Mouse (Mus musculus) myocyte (in vitro differentiated cells): ENCODE measurements around the gene Gm960. TPM values are rescaled to one million over a fixed set of nuclear protein-coding genes. Genes with fewer than 3 reads are reported as not detected.
"Not testable (repeated sequence)": the region's sequence is repeated elsewhere in the genome, so short reads cannot be mapped to it uniquely, and the experiment has no call there.

Experiments
- H3K27me3 ChIP-seq: one replicate; pipeline ENCODE4 v1.6.1; 2011; ENCODE audit not compliant: control insufficient read depth, insufficient read depth, insufficient read length
- H3K36me3 ChIP-seq: one replicate; pipeline ENCODE4 v1.6.1; 2011; ENCODE audit not compliant: control insufficient read depth, insufficient read depth
- H3K4me2 ChIP-seq: one replicate; pipeline ENCODE4 v1.6.1; 2011; ENCODE audit warnings: low read depth, control low read depth
- H3K4me3 ChIP-seq: one replicate; pipeline ENCODE4 v1.5.1; 2011; ENCODE audit warnings: mild to moderate bottlenecking, control low read depth, moderate library complexity
- H3K79me2 ChIP-seq: one replicate; pipeline ENCODE4 v1.6.1; 2011; ENCODE audit not compliant: control insufficient read depth, insufficient read depth
- H3ac ChIP-seq: one replicate; pipeline ENCODE4 v1.6.1; 2011; ENCODE audit not compliant: control insufficient read depth, insufficient read length
- CEBPB ChIP-seq: IDR thresholded peaks from 2 replicates; pipeline ENCODE4 v1.6.1; 2011; ENCODE audit warnings: mild to moderate bottlenecking, moderate library complexity; ENCODE audit not compliant: poor library complexity, insufficient read depth, severe bottlenecking
- E2F4 ChIP-seq: IDR thresholded peaks from one replicate; pipeline ENCODE4 v1.6.1; 2011; ENCODE audit warnings: mild to moderate bottlenecking, control low read depth, moderate library complexity; ENCODE audit not compliant: insufficient read depth
- MAX ChIP-seq: IDR thresholded peaks from one replicate; pipeline ENCODE4 v1.6.1; 2011; ENCODE audit warnings: low read depth, mild to moderate bottlenecking, control low read depth
- MYOD1 ChIP-seq, 3 experiments: IDR thresholded peaks; one replicate each; pipeline ENCODE4 v1.6.1; 2011; ENCODE audit warnings: control low read depth in 2 of 3, low read depth in 2 of 3, mild to moderate bottlenecking in 2 of 3, moderate library complexity in 1 of 3; ENCODE audit not compliant: insufficient read length in 2 of 3, control insufficient read depth in 1 of 3
- MYOG ChIP-seq, 3 experiments: IDR thresholded peaks; one replicate each; pipeline ENCODE4 v1.6.1; 2011; ENCODE audit warnings: control low read depth in 2 of 3, low read depth in 2 of 3, mild to moderate bottlenecking in 2 of 3; ENCODE audit not compliant: insufficient read length in 2 of 3, control insufficient read depth in 1 of 3, insufficient read depth in 1 of 3
- POLR2A ChIP-seq: IDR thresholded peaks from one replicate; pipeline ENCODE4 v1.6.1; 2011; ENCODE audit warnings: low read depth, mild to moderate bottlenecking, control low read depth, moderate library complexity; ENCODE audit not compliant: insufficient read length
- POLR2AphosphoS2 ChIP-seq: IDR thresholded peaks from one replicate; pipeline ENCODE4 v1.6.1; 2011; ENCODE audit warnings: low read depth, control low read depth; ENCODE audit not compliant: insufficient read length
- REST ChIP-seq: IDR thresholded peaks from one replicate; pipeline ENCODE4 v1.6.1; 2011; ENCODE audit warnings: mild to moderate bottlenecking, control low read depth, moderate library complexity; ENCODE audit not compliant: insufficient read depth, insufficient read length
- SRF ChIP-seq: IDR thresholded peaks from one replicate; pipeline ENCODE4 v1.6.1; 2011; ENCODE audit warnings: low read depth; ENCODE audit not compliant: control insufficient read depth, insufficient read length
- TCF12 ChIP-seq: IDR thresholded peaks from one replicate; pipeline ENCODE4 v1.6.1; 2011; ENCODE audit warnings: mild to moderate bottlenecking, control low read depth; ENCODE audit not compliant: poor library complexity, insufficient read depth, severe bottlenecking
- TCF3 ChIP-seq: IDR thresholded peaks from one replicate; pipeline ENCODE4 v1.6.1; 2011; ENCODE audit warnings: low read depth, control low read depth; ENCODE audit not compliant: insufficient read length
- USF1 ChIP-seq: IDR thresholded peaks from one replicate; pipeline ENCODE4 v1.6.1; 2011; ENCODE audit warnings: low read depth, mild to moderate bottlenecking, control low read depth, moderate library complexity
- polyA plus RNA-seq: library from polyadenylated mRNA; unstranded; fragments of >200 nt; fragmentation: generic; extraction: Trizol; gene quantifications from one replicate; pipeline ENCODE4 v1.2.1, GENCODE M21; 2012; ENCODE audit warnings: missing spikeins

The Gm960 gene
- polyA plus RNA-seq, 1 experiment: 0.90 TPM

DNA sequence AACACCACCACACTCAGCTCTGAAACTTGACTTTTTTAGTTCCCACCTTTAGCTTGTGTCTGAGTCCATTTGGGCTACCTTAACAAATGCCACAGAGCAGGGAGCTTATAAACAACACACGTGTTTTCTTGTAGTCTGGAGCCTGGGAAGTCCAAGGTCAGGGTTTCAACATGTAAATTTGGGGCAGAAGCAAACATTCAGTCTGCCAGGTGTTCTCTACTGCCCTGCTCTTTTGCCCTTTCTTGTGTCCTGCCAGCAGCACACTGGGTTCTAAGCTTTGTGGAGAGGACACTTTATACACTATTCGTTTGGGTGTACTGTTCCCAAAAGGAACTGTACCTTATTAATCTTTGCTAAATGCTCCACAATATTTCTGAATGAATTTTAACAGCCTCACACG, 110.0 kb downstream of the Gm960 start:
- Histone ChIP-seq H3K4me3 (no peak overlapping the region), H3K27me3 (no peaks in the 10 kb centered on the region), H3K4me2 (no peak overlapping the region), H3K36me3 (no peaks in the 10 kb centered on the region), H3K79me2 (no peaks in the 10 kb centered on the region), H3ac (no peak overlapping the region)
- TF ChIP-seq TCF3 (no peak), MYOG (IDR thresholded peaks at IDR 0.05; ENCODE audit: control insufficient read depth in 1 of 3, insufficient read depth in 1 of 3, insufficient read length in 2 of 3, low read depth in 2 of 3) (no peak), POLR2AphosphoS2 (no peak), MAX (no peak), POLR2A (no peak)

DNA sequence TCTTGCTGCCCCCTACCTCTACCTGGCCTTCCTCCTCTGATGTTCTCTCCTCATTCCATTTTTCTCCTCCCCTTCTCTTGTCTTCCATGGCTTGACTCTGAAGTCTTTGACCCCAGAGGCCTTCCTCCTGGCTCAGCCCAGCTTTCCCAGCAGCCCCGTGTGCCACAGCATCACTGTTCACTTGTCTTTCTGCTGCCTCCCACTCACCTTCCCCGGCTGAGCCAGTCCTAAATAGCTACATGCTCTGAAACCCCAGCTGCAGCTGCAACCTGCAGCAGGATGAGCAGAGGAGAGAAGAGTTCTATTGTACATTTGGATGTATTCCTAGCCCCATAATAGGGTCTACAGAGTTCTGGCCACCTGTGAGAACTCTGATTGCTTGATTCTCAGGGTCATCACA, 111.0 kb downstream of the Gm960 start:
- Histone ChIP-seq H3K4me3 (no peak overlapping the region), H3K4me2 (no peak overlapping the region), H3K79me2 (no peaks in the 10 kb centered on the region), H3K27me3 (no peaks in the 10 kb centered on the region), H3ac (no peak overlapping the region), H3K36me3 (no peaks in the 10 kb centered on the region)
- TF ChIP-seq MYOD1 (IDR thresholded peaks at IDR 0.05; ENCODE audit: control insufficient read depth in 1 of 3, insufficient read length in 2 of 3, low read depth in 2 of 3): no peak
- no peak for TF ChIP-seq E2F4
- TF ChIP-seq MYOG (IDR thresholded peaks at IDR 0.05; ENCODE audit: control insufficient read depth in 1 of 3, insufficient read depth in 1 of 3, insufficient read length in 2 of 3, low read depth in 2 of 3): no peak
- no peak for TF ChIP-seq REST
- TF ChIP-seq MAX: no peak
- no peak for TF ChIP-seq SRF
- no peak for TF ChIP-seq TCF3
- no peak for TF ChIP-seq USF1
- TF ChIP-seq POLR2AphosphoS2: no peak
- no peak for TF ChIP-seq CEBPB
- TF ChIP-seq POLR2A: no peak
- TF ChIP-seq TCF12: no peak

DNA sequence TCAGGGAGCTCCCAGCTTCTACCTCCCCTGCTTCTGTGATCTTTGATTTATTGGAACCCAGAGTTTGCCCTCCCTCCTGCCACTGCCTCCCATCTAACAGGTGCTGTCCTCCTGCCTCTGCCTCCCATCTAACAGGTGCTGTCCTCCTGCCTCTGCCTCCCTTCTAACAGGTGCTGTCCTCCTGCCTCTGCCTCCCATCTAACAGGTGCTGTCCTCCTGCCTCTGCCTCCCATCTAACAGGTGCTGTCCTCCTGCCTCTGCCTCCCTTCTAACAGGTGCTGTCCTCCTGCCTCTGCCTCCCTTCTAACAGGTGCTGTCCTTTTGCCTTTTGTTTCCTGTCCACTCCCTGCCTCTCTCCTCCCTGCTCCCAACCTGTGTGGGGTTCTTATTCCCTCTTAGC, 111.7 kb downstream of the Gm960 start:
- peak in 2 of 3 experiments; percentile 64 to 78 for TF ChIP-seq MYOG (IDR thresholded peaks at IDR 0.05; ENCODE audit: control insufficient read depth in 1 of 3, insufficient read depth in 1 of 3, insufficient read length in 2 of 3, low read depth in 2 of 3)
- TF ChIP-seq MYOD1 (IDR thresholded peaks at IDR 0.05; ENCODE audit: control insufficient read depth in 1 of 3, insufficient read length in 2 of 3, low read depth in 2 of 3): peak in 2 of 3 experiments; percentile 49 to 73
- H3K79me2 ChIP-seq, H3K27me3 ChIP-seq, H3K4me3 ChIP-seq, H3K36me3 ChIP-seq, H3ac ChIP-seq, H3K4me2 ChIP-seq: not testable (repeated sequence)

DNA sequence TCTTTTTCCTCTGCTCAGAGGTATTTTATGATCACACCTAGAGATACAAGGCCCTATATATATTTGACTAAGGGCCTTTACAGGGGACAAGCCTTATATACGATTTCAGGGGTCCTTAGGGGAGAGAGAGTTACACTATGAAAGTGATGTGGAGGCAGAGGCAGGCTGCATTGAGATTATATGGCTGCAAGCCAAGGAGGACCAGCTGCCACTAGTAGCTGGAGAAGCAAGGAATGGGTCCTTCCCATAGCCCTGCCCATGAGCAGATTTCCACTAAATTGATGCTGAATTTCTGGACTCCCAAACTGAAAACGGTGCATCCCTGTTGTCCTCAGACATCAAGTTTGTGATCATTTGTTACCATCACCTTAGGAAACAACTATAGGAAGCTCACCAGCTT, 114.6 kb downstream of the Gm960 start:
- no peak for TF ChIP-seq MYOG (IDR thresholded peaks at IDR 0.05; ENCODE audit: control insufficient read depth in 1 of 3, insufficient read depth in 1 of 3, insufficient read length in 2 of 3, low read depth in 2 of 3)
- no peak overlapping the region for H3K4me3 ChIP-seq
- no peaks in the 10 kb centered on the region for H3K36me3 ChIP-seq
- H3K4me2 ChIP-seq: no peak overlapping the region
- no peaks in the 10 kb centered on the region for H3K79me2 ChIP-seq
- H3ac ChIP-seq: no peak overlapping the region
- H3K27me3 ChIP-seq: no peaks in the 10 kb centered on the region

GRCm38 (mm10) chr19:4579296-4579695, 119.2 kb downstream of the Gm960 start:
- Histone ChIP-seq H3K4me2 (no peak overlapping the region), H3K79me2 (no peaks in the 10 kb centered on the region), H3K4me3 (no peak overlapping the region), H3K36me3 (no peaks in the 10 kb centered on the region), H3ac (no peak overlapping the region), H3K27me3 (peaks cover 9% of the 10 kb centered on the region)
- TF ChIP-seq TCF12 (no peak), USF1 (no peak), POLR2AphosphoS2 (no peak), E2F4 (no peak), MAX (no peak), REST (no peak), MYOD1 (IDR thresholded peaks at IDR 0.05; ENCODE audit: control insufficient read depth in 1 of 3, insufficient read length in 2 of 3, low read depth in 2 of 3) (no peak), SRF (no peak), MYOG (IDR thresholded peaks at IDR 0.05; ENCODE audit: control insufficient read depth in 1 of 3, insufficient read depth in 1 of 3, insufficient read length in 2 of 3, low read depth in 2 of 3) (no peak), TCF3 (no peak), POLR2A (no peak), CEBPB (no peak)

- no peak overlapping the region for H3K4me2 ChIP-seq
- no peaks in the 10 kb centered on the region for H3K36me3 ChIP-seq
- TF ChIP-seq TCF12 (no peak), MYOD1 (IDR thresholded peaks at IDR 0.05; ENCODE audit: control insufficient read depth in 1 of 3, insufficient read length in 2 of 3, low read depth in 2 of 3) (no peak), E2F4 (no peak), TCF3 (no peak), CEBPB (no peak), USF1 (no peak), REST (no peak), POLR2AphosphoS2 (no peak), MYOG (IDR thresholded peaks at IDR 0.05; ENCODE audit: control insufficient read depth in 1 of 3, insufficient read depth in 1 of 3, insufficient read length in 2 of 3, low read depth in 2 of 3) (no peak), MAX (no peak), SRF (no peak), POLR2A (no peak)
These were observed 119.7 kb downstream of the Gm960 start for GRCm38 (mm10) chr19:4578799-4579198.

More at GRCm38 (mm10) chr19:4578799-4579198, 119.7 kb downstream of the Gm960 start:
- Histone ChIP-seq H3ac (no peak overlapping the region), H3K79me2 (no peaks in the 10 kb centered on the region), H3K27me3 (peaks cover 9% of the 10 kb centered on the region), H3K4me3 (no peak overlapping the region)
